Mouse (Mus musculus) embryonic fibroblast, embryonic 13.5 days (primary cell): Measurements from ENCODE around the gene Nfkb2.

Source experiments
- CTCF ChIP-seq: IDR thresholded peaks from 2 replicates; pipeline ENCODE4 v1.5.1; 2011; ENCODE audit warnings: mild to moderate bottlenecking, control low read depth, low read length, moderate library complexity, borderline replicate concordance; ENCODE audit not compliant: insufficient read depth
- POLR2A ChIP-seq: IDR thresholded peaks from 2 replicates; pipeline ENCODE4 v1.6.1; 2011; ENCODE audit warnings: low read depth, mild to moderate bottlenecking, control low read depth, low read length, moderate library complexity

- TF ChIP-seq CTCF (no peak), POLR2A (no peak)
Measured at GRCm38 (mm10) chr19:46287566-46287965, 16.6 kb upstream of the Nfkb2 start.
